Mouse (Mus musculus): ENCODE data around the gene Rffl. TPM values are rescaled to one million over a fixed set of nuclear protein-coding genes. Genes with fewer than 3 reads are reported as not detected.

Gene Rffl
- total RNA-seq, 2 experiments from 2014 or later, result 18.6 to 26.6 TPM

DNA sequence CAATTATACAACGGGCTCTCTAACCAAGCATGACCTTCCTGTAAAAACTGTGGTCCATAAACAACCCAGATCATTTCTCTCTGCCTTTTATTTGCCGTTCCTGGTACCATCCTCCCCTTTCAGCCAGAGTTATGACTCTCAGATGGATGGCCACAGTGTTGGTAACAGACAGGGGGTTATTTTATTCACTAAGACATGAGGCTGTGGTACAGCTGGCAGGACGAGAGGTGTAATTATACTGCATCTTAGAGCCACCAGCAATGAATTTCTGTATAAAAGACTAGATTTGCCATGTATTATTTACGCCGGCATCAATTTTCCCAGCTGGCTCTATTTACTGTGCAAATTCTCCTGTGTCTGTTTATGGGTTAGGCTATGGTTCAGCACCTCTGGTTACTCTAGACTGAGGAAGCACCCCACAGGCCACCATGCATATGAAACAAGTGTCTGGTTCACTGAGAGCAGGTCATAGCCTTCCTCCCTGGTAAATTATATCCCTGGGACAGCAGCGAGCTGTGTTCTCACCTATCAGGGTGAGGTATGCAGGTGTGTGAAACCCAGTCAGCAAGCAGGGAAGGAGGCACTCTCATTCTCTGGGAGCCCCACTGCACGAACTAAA lies 6.8 kb upstream of the Rffl start:
- ATAC-seq (replicated peaks; ENCODE audit: poor library complexity, severe bottlenecking), result no peak

DNA sequence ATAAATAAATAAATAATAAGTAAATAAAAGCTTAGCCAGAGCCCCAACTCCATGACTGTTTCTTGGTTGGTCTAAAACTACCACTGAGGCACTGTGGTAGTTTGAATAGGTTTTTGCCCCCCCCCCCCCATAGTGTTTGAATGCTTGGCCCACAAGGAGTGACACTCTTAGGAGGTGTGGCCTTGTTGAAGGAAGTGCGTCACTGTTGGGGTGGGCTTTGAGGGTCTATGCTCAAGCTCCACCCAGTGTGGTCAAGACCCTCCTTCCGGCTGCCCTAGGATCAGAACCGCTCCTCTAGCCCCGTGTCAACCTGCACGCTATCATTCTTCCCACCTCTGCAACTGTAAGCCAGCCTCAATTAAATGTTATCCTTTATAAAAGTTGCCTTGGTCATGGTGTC lies 4.6 kb upstream of the Rffl start:
- ATAC-seq (replicated peaks; ENCODE audit: poor library complexity, severe bottlenecking), result no peak

DNA sequence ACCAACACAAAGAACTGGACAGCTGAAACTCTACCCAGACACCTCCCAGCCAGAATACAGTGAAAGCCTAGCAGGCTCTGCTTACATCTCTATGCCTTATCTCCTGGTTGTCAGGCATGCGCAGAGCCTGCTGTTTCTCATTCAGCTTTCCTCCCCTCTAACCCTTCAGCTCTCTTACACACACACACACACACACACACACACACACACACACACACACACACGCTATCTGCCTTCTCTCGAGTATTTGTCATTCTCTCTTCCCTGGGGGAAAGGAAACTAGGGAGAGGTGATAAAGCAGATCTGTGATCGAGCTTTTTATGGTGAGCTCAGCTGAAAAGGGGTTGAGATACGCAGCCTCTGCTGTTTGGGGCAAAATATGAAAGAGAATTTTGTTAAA lies 3.9 kb upstream of the Rffl start:
- no peak for ATAC-seq (replicated peaks; ENCODE audit: poor library complexity, severe bottlenecking)

DNA sequence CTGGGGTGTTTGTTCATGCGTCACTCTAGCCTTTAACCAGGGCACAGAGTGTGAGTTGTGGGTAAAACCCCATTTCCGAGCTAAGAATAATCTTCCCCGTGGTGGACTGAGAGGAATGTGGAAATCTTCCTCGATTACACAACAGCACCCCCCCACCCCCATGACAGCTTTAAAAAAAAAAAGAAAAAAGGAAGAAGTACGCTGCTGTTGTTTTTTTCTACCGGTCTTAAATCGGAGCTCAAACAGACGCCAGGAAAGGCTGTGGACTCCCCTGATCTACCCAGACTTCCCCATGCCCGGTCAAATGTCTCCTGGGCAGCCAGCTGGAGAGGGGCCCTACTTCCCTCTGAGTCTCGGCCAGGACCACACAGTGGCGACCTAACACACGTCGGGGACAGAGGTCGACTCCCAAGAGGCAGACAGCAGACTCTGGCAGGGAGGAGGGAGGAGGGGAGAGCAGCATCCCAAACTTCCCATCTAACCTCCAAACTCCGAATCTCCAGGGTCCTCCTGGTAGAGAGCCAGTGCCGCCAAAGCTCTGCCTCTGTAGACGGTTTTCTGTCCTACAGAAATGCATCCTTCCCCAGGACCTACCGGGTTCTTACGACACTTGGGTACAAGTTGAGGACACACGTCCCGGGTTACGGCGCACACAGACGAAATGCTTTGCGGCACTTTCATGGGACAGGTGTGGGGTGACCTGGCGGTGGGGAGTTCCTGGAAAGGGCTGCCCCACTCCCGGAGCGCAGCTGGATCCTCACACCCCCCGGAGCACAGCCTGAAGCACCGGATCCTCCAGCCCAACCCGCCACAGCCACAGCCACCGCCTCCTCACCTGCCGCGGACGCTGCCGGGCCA lies 608 bp downstream of the Rffl start:
- ATAC-seq (replicated peaks; ENCODE audit: poor library complexity, severe bottlenecking), result peak; percentile 77

DNA sequence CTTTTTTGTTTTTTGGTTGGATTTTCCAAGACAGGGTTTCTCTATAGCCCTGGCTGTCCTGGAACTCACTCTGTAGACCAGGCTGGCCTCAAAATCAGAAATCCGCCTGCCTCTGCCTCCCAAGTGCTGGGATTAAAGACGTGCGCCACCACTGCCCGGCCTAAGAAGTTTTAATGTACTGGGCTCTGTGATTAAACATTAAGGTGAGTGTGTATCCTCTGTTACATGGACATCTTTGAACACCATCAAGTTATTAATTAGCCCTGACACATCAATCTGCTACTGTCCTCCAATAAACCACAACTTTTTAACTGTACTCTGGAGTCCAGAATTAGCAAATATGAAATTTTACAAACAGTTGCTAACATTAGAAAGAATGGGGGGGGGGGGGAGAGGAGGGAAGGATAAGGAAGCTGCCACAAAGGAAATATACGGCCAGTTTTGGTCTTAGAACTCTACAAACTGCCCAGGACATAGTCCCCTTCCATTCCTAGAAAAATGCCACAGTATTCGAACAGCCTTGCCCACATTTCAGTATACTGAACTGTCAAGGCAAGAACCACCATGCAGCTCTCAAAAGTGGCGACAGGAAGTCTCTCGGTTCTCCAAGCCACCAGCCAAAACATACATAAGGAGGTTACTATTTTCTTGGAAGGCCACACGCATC lies 1.4 kb downstream of the Rffl start:
- ATAC-seq (replicated peaks; ENCODE audit: poor library complexity, severe bottlenecking), result no peak

DNA sequence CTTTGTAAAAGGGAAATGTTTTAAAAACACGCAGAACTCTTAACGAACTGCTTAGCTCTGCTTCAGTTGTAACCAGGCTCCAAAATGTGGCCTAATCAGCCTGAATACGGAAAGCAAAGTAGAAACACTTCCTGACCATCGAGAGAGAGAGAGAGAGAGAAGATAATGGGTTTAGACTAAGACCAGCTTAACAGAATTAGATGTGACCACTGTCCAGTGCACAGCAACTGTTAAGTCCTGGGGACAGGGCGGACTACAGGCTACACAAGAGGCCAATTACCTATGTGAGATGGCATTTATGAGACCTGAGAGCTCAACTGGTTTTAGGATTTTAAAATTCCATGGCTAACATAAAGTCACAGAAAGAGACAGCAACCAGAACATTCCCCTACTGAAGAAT lies 3.1 kb downstream of the Rffl start:
- no peak for ATAC-seq (replicated peaks; ENCODE audit: poor library complexity, severe bottlenecking)

DNA sequence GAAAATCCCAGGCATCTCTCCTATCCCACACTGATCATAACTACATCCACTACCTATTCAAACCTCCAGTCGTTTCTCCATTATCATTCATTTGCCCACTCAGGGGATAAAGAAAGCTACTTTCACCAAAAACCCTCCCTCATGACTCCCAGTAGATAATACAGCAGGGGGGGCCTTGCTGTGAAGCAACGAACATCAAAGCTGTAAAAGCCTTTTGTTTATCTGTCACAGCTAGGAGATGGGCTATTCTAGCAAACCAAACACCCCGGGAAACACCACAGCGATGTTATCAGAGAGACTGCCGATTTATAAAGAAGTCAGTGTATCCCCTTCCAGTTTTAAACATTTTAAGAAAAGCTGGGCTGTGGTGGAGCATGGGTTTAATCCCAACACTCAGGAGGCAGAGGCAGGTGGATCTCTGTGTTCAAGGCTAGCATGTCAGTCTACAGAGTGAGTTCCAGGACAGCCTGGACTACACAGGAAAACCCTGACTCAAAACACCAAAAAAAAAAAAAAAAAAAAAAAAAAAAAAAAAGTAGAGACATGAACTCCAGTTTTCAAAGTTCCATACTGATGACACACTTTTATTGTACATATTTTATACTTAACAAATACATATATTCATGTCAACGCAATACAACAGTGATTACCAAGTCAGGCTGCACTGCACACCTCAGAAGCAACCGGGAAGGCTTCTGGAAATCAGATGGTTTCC lies 4.0 kb downstream of the Rffl start:
- ATAC-seq (replicated peaks; ENCODE audit: poor library complexity, severe bottlenecking), result no peak

DNA sequence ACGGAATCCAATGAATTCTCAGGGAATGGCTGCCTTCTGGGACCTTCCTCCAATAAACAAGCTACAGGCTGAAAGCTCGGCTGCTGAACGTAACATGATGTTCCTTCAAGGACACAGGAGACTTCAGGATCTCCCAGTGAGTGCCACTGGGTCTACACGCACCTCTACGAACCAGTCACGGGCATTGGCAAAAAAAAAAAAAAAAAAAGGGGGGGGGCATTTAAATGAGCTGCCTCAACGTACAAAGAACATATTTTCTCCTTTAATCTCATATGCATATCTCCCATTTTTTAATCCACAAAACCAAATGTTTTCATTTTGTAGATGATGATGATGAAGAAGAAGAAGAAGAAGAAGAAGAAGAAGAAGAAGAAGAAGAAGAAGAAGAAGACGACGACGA lies 5.1 kb downstream of the Rffl start:
- no peak for ATAC-seq (replicated peaks; ENCODE audit: poor library complexity, severe bottlenecking)

DNA sequence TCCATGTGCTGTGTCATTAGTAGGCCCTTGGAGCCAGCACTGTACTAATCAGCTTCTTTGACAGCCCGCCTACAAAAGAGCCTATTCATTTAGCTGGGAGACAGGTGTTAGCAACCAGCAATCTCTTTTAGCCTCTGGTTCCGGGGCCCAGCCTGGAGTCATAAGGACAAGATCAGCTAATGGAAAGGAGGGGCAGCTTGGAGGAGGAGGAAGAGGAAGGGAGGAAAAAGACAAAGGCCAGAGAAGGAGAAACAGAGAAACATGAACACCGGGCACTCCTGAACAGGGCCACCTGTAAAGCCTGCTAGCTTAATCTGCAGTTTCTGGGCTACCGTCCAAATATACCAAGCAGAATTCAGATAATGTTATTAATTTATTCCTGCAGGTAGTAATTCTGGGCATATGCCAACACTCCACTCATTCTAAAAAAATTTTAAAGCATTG lies 7.5 kb downstream of the Rffl start:
- ATAC-seq (replicated peaks; ENCODE audit: poor library complexity, severe bottlenecking), result no peak

DNA sequence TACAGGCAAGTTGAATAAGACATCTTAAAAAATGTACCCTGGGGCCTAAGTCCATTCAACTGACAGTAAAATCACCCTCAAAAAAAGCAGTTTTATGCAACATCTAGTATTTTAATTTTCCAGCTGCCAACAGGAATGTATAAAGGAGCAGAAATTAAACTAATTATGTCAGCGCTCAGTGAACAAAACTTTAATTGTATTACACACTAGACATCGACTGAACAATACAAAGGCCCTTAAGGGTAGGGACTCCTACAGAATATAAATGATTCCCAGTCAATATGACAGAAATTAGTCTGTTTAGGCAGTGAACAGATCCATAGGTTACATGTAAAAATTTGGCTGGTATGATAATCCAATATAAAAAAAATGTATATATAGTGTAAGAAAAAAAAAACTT lies 8.0 kb downstream of the Rffl start:
- ATAC-seq (replicated peaks; ENCODE audit: poor library complexity, severe bottlenecking), result no peak

DNA sequence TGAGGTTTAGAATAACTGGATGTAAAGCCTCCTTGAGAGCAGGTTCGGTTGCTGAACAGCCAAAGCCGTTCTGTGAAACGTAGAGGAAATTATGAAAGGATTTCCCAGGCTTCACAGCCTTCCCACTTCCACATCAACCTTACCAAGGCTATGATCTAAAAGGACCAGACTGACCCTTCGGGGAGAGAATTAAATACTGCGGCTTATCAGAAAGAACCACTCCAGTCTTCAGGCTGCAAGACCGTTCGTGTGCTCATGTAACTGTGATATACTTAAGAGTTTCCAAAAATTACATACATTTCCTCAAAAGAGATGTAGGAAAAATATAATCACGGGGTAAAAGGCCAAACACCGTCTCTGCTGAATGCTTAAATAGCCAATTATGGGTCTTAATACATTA lies 8.4 kb downstream of the Rffl start:
- no peak for ATAC-seq (replicated peaks; ENCODE audit: poor library complexity, severe bottlenecking)

DNA sequence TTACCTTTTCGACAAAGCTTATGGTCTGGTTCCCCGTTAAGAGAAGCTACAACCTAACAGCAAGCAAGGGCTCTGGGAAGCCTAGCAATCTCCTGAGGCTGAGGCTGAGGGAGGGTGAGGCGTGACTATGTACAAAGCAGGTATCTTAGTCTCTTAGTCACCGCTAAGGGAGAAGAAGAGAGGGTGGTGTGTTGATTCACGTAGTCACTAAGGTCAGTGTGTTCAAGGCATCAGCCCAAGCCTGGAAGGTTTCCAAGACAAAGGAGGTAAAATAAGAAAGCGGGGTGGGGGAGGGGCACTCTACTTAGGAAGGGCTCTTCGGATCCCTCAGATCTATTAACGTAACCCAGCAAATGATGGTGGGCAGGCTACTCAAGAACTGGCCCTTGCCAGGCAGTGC lies 9.5 kb downstream of the Rffl start:
- no peak for ATAC-seq (replicated peaks; ENCODE audit: poor library complexity, severe bottlenecking)

DNA sequence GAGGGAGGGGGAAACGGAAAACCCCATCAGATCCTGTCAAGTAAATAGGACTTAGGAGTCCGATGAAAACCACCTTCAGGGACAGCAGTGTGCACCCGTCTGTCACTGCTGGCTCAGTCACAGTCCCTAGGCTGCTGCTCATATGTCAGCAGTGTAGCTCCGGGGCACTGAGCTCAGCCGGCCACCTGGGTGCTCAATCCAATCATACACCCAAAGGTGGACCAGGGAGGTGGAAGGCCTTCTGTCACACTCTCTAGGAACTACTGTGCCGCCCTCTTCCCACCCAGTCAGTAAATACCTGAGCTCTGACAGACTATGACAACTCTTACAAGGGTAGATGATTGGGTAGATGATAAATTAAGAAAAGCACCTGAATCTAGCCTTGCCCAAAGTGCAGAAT lies 10.3 kb downstream of the Rffl start:
- ATAC-seq (replicated peaks; ENCODE audit: poor library complexity, severe bottlenecking), result peak; percentile 20; the same call in 1 of the 2 replicates

DNA sequence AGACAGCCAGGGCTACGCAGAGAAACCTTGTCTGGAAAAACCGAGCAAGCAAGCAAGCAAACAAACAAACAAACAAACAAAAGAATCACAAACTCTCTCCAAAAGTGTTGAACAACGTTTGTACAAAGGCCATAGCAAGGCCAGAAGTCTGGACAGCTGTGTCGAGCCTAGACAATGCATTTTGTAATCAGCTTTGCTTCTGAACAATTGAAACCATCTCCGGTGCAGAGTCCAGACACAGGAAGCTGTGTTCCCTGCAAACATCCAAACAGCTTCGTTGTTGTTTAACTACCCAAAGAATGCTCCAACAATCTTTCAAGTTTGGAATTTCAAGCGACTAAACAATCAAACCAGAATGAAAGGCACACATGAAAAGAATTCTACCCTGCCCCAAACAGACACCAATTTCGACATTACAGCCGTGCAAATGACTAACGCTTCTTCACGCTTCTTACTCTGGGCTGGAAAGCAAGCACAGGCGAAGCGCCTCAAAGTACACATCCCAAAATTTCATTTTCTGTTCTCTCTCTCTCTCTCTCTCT lies 13.6 kb downstream of the Rffl start:
- no peak for ATAC-seq (replicated peaks; ENCODE audit: poor library complexity, severe bottlenecking)

DNA sequence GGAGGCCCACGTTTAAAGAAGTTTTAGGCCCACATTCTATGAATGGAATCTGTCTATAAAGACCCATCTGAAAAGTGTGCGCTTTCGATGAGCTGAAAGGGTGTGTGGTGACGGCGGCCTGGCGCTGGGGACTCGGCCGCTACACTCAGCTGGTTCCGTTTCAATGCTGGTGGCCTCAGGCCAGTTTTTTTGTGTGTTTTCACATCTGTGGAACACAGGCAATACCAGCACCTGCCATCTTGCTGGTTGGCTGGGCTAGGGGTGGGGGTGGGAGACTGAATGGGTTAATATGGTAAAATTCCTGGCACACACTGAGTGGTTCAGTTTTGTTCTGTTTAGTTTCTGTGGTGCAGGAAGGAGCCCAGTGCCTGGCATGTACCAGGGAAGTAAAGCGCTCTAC lies 15.0 kb downstream of the Rffl start:
- no peak for ATAC-seq (replicated peaks; ENCODE audit: poor library complexity, severe bottlenecking)

DNA sequence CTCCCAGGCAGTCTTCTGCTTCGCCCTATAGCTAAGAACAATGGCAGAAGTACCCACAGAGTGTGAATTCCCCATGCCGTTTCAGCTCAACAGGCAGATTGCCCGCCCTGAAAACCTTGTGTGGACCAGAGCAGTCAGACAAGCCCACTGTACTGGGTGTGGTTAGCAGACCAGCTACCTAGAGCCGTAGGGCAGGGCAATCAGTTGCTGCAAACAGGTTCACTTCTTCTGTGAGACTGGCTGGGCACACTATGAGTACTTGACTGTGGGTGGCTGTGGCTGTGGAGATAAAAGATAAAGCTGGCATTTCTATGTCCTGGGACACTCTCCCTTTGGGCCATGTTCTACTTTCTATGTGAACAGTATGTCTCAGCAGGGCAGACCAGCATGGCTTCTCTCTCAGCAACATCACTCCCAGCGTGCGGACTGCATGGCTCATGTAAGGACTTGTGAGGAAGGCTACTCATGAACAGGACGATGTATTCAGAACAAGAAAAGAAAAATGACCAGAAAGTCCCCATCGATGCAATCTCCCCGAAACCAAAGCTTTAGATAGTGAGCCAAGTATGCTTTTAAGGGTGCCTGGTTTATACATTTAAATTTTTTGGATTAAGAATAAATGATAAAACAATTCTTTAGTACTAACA lies 15.6 kb downstream of the Rffl start:
- 0 out of 2 replicates have a peak, but pooled peaks have one; percentile 17 for ATAC-seq (replicated peaks; ENCODE audit: poor library complexity, severe bottlenecking)

DNA sequence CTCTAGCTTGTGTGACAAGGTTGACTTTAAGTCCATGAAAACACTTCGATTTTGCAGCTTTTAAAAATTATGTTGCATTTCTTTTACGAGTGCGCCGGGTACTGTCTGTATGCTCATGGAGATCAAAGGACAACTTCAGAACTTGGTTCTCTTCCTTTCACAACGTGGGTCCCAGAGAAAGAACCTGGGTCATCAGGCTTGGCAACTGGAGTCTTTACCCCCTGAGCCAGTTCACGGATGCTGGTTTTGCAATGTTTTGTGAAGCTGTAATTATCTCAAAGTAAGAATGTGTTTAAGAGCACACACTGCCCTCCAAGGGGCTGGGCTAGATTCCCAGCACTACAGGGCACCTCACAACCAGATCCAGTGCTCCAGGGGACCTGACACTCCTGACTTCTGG lies 16.9 kb downstream of the Rffl start:
- no peak for ATAC-seq (replicated peaks; ENCODE audit: poor library complexity, severe bottlenecking)

DNA sequence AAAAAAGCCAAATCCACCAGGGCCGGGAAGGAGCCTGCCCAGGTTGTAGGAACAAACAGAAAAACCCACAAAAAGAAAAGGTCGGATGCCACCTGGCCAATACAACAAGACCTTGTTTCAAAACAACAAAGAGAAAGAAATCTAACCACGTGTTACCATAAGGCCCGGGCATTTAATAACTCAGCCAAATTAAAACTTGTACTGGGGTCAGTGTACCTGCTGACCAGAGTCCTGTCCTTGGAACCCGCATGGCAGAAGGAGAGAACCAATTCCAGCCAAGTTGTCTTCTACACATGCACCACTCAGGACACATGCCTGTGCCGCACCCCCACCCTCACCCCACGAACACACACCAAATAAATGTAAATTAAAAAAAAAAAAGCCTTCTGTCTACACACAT lies 18.1 kb downstream of the Rffl start:
- no peak for ATAC-seq (replicated peaks; ENCODE audit: poor library complexity, severe bottlenecking)

DNA sequence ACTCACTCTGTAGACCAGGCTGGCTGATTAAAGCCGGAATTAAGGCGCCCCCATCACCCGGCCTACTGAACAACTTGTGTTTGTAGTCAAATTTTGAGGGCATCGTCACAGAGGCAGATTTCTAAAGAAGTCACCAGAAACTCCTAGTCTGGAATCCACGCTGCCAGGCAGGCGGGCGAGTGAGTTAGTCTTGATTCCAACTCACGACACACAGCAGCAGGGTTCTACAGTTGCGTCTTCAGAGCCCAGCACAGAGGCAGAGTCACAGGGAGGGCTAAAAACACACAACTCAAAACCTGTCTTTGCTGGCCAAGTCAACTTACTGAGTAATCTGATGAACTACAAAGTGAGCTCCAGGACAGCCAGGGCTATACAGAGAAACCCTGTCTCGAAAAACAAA lies 18.5 kb downstream of the Rffl start:
- no peak for ATAC-seq (replicated peaks; ENCODE audit: poor library complexity, severe bottlenecking)

DNA sequence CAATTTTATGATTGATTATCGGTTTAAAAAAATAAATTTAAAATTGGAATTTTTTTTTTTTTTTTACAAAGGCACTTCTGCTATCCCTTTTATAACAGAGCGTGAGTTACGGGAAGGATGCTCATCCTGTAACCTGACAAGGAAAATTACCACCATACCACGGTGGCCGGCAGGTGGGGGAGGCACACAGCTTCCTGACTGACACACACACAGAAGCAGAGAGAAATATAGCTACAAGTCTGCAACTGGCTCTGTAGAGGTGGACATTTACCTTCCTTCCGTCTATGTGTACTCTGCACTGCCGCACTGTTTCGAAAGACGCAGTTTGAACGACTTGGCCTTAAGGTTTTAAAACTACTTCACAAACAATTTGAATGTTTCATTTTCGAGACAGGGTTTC lies 18.9 kb downstream of the Rffl start:
- ATAC-seq (replicated peaks; ENCODE audit: poor library complexity, severe bottlenecking), result no peak

All from granulocyte monocyte progenitor cell, adult 5-6 weeks (primary cell).